Mouse (Mus musculus): ENCODE data around the gene Clasp2.

DNA sequence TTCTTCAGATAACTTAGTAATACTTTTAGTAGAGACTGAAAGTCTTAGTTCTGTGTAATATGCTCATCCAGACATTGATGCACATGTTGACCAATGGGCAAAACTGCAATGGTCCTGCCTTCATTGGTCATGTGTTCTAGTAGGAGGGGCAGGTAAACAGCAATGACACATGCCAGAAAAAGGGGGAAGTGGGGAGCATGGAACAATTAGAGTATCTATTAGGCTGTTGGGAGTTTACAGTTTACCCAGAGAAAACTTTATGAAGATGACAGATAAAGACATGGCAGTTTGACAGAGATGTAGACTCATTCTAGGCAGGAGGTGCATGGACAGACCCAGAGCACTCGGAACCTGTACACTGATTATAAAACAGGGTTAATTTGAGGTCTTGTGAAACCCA is 64.1 kb downstream of the Clasp2 start:
- TF ChIP-seq CTCF (conservative IDR thresholded peaks at IDR 0.05; ENCODE audit: low read length): no peak
- TF ChIP-seq NANOG (IDR thresholded peaks at IDR 0.05; ENCODE audit: borderline replicate concordance, low read length): no peak
